Mouse (Mus musculus) heart, postnatal 0 days (tissue): ENCODE results near the gene Arl6ip4. TPM values are rescaled to one million over a fixed set of nuclear protein-coding genes. Genes with fewer than 3 reads are reported as not detected.

Experiments used
- ATAC-seq: fragments of 200-750 bp; cut with Nextera tagmentation; 2 replicates; pipeline ENCODE4 v1.8.0; 2017; ENCODE audit warnings: low read depth, moderate number of reproducible peaks, moderate library complexity; ENCODE audit not compliant: insufficient read depth
- DNase-seq: peaks from one replicate; pipeline ENCODE4 v3.0.0-alpha.2; 2016; ENCODE audit warnings: low spot score
- H3K27ac ChIP-seq: fragments of 300-500 bp; sonication (generic); 2 replicates; pipeline ENCODE4 v1.5.1; 2014; ENCODE audit warnings: low read depth, mild to moderate bottlenecking
- H3K27me3 ChIP-seq: fragments of 300-500 bp; sonication (generic); 2 replicates; pipeline ENCODE4 v1.6.1; 2014; ENCODE audit warnings: low read length, mixed read lengths; ENCODE audit not compliant: control insufficient read depth, insufficient read depth
- H3K36me3 ChIP-seq: fragments of 300-500 bp; sonication (generic); replicated peaks from 2 replicates; pipeline ENCODE4 v1.6.1; 2014; ENCODE audit warnings: low read length, mixed read lengths; ENCODE audit not compliant: control insufficient read depth, insufficient read depth
- H3K4me1 ChIP-seq: fragments of 300-500 bp; sonication (generic); 2 replicates; pipeline ENCODE4 v1.6.1; 2014; ENCODE audit warnings: antibody characterized with exemption; ENCODE audit not compliant: control insufficient read depth, insufficient read depth
- H3K4me2 ChIP-seq: fragments of 300-500 bp; sonication (generic); 2 replicates; pipeline ENCODE4 v1.6.1; 2014; ENCODE audit warnings: low read depth, mild to moderate bottlenecking, low read length, moderate library complexity
- H3K4me3 ChIP-seq: fragments of 300-500 bp; sonication (generic); 2 replicates; pipeline ENCODE4 v1.5.1; 2014; ENCODE audit warnings: low read depth, low read length
- H3K9ac ChIP-seq: fragments of 300-500 bp; sonication (generic); replicated peaks from 2 replicates; pipeline ENCODE4 v1.6.1; 2014; ENCODE audit warnings: low read depth, low read length, mixed read lengths
- H3K9me3 ChIP-seq: fragments of 300-500 bp; sonication (generic); replicated peaks from 2 replicates; pipeline ENCODE4 v1.6.1; 2016; ENCODE audit warnings: low read length; ENCODE audit not compliant: control insufficient read depth
- CTCF ChIP-seq: IDR thresholded peaks from 2 replicates; pipeline ENCODE4 v1.5.1; 2016; ENCODE audit warnings: antibody characterized with exemption, control low read depth, low read depth
- EP300 ChIP-seq: IDR thresholded peaks from 2 replicates; pipeline ENCODE4 v1.6.1; 2016; ENCODE audit warnings: antibody characterized with exemption, low read depth
- WGBS: fragments of 180-500 bp; shearing (Covaris S2); extraction: QIAGEN DNeasy Blood & Tissue Kit; methylation state at CpG from one replicate; pipeline ENCODE4 v1.1.7; 2014; 5-methylcytosine and 5-hydroxymethylcytosine counted together
- polyA plus RNA-seq: library from polyadenylated mRNA; unstranded; fragments of >200 nt; fragmentation: Nextera tagmentation; extraction: Ambion mirVana; gene quantifications from 2 replicates; pipeline ENCODE4 v1.2.1, GENCODE M21; 2015
- total RNA-seq: library from RNA; depleted of rRNA; stranded (reverse); fragments of >200 nt; gene quantifications from 2 replicates; pipeline ENCODE4 v1.2.3, GENCODE M21; 2014; ENCODE audit warnings: low replicate concordance

Gene Arl6ip4
- total and polyA plus RNA-seq, 2 experiments from 2014 or later = 18.0 to 76.9 TPM

- DNase-seq (no peak), ATAC-seq (no peak)
- TF ChIP-seq EP300 (no peak), CTCF (peak; percentile 23)
- H3K4me3 ChIP-seq = no peak overlapping the region
- no peak overlapping the region for H3K9ac ChIP-seq
- no peaks in the 10 kb centered on the region for H3K9me3 ChIP-seq
- H3K36me3 ChIP-seq = no peaks in the 10 kb centered on the region
- H3K4me1 ChIP-seq = peaks cover 8% of the 10 kb centered on the region
- WGBS = 79% methylated on average over 10 of the region's 10 CpGs
- no peaks in the 10 kb centered on the region for H3K27me3 ChIP-seq
- H3K4me2 ChIP-seq = no peak overlapping the region
- no peak overlapping the region for H3K27ac ChIP-seq
Observed at GRCm38 (mm10) chr5:124082447-124082846, 33.4 kb upstream of the Arl6ip4 start.

- ATAC-seq (no peak), DNase-seq (no peak)
- Histone ChIP-seq H3K27ac (no peak overlapping the region), H3K36me3 (no peaks in the 10 kb centered on the region), H3K27me3 (no peaks in the 10 kb centered on the region), H3K4me1 (peaks cover 8% of the 10 kb centered on the region), H3K4me2 (no peak overlapping the region), H3K4me3 (no peak overlapping the region), H3K9me3 (no peaks in the 10 kb centered on the region), H3K9ac (no peak overlapping the region)
- TF ChIP-seq EP300 = no peak
- TF ChIP-seq CTCF = no peak
- 89% methylated on average over 17 of the region's 17 CpGs for WGBS
Observed at GRCm38 (mm10) chr5:124082941-124083688, 32.8 kb upstream of the Arl6ip4 start.

GRCm38 (mm10) chr5:124083850-124084587 is 31.9 kb upstream of the Arl6ip4 start:
- Histone ChIP-seq H3K27ac (no peak overlapping the region), H3K9me3 (no peaks in the 10 kb centered on the region), H3K4me3 (no peak overlapping the region), H3K9ac (no peak overlapping the region), H3K36me3 (no peaks in the 10 kb centered on the region), H3K27me3 (no peaks in the 10 kb centered on the region), H3K4me1 (peaks cover 4% of the 10 kb centered on the region), H3K4me2 (no peak overlapping the region)
- TF ChIP-seq EP300 (no peak), CTCF (no peak)
- DNase-seq (no peak), ATAC-seq (no peak)
- 81% methylated on average over 14 of the region's 14 CpGs for WGBS

- Histone ChIP-seq H3K27ac (no peak overlapping the region), H3K4me2 (no peak overlapping the region), H3K4me1 (no peaks in the 10 kb centered on the region), H3K36me3 (no peaks in the 10 kb centered on the region), H3K27me3 (no peaks in the 10 kb centered on the region), H3K9ac (no peak overlapping the region), H3K4me3 (no peak overlapping the region), H3K9me3 (no peaks in the 10 kb centered on the region)
- DNase-seq (peak; percentile 78), ATAC-seq (peak; percentile 57)
- 39% methylated on average over 11 of the region's 11 CpGs for WGBS
- TF ChIP-seq EP300 (no peak), CTCF (peak; percentile 100)
Observed at GRCm38 (mm10) chr5:124084588-124085173, 31.2 kb upstream of the Arl6ip4 start.

GRCm38 (mm10) chr5:124085513-124085912 is 30.4 kb upstream of the Arl6ip4 start:
- WGBS = 45% methylated on average over 3 of the region's 3 CpGs
- H3K9me3 ChIP-seq = no peaks in the 10 kb centered on the region
- no peaks in the 10 kb centered on the region for H3K27me3 ChIP-seq
- ATAC-seq = no peak
- no peaks in the 10 kb centered on the region for H3K36me3 ChIP-seq
- no peak for TF ChIP-seq CTCF
- no peak for TF ChIP-seq EP300
- H3K4me1 ChIP-seq = no peaks in the 10 kb centered on the region
- no peak overlapping the region for H3K27ac ChIP-seq
- no peak for DNase-seq
- no peak overlapping the region for H3K4me3 ChIP-seq
- no peak overlapping the region for H3K4me2 ChIP-seq
- no peak overlapping the region for H3K9ac ChIP-seq
